In the genomic region with DNA sequence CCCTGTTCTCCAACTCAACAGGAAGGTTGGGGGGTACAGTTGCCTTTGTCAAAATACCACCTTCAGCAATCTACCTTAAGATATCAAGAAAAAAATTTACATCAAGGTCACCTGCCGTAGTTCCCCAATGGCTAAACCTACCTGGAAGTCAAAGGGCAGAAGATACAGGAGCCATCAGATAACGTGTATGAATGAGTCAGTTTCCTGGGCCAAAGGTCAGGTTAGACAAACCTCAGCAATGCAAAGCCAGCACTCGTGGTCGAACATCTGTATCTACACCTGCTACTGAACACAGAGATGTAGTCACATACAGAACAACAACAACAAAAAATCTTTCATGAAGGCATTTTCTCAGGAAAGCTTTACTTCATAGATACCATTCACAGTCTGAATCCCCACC, we compare ENCODE assay signal across 25 mouse cellular contexts.
"Had no signal": no experiment of that assay in that cellular context is flagged by ENCODE, and none has a peak within 500 bp of the region (broad histone marks: within the 10 kb centered on the region; RNA-seq: fewer than 3 reads in every experiment).

No protein-coding gene starts in this region.

- H3K36me3 ChIP-seq: heart, embryonic 13.5 days; heart, embryonic 15.5 days; hindbrain, embryonic 13.5 days; hindbrain, embryonic 15.5 days; limb, embryonic 13.5 days; limb, embryonic 15.5 days; liver, embryonic 13.5 days had no signal

- ATAC-seq: forebrain, postnatal 0 days had no signal

- H3K4me1 ChIP-seq: hindbrain, embryonic 13.5 days; hindbrain, embryonic 15.5 days; limb, embryonic 13.5 days; limb, embryonic 15.5 days; liver, embryonic 13.5 days had no signal

- H3K4me3 ChIP-seq: heart, adult 2 months; heart, embryonic 13.5 days; heart, embryonic 15.5 days; hindbrain, embryonic 13.5 days; hindbrain, embryonic 15.5 days; layer of hippocampus, adult 2 months; left cerebral cortex, adult 2 months; limb, embryonic 13.5 days; limb, embryonic 15.5 days; liver, embryonic 13.5 days had no signal

- DNase-seq: forebrain, postnatal 0 days; gastrocnemius, postnatal 14 days; gastrocnemius, postnatal 36 days; heart, adult 11 months; heart, adult 2 months; heart, postnatal 14 days; heart, postnatal 36 days; kidney, adult 18-20 months; kidney, adult 8-10 months; kidney, postnatal 10 days; kidney, postnatal 25 days; kidney, postnatal 4 days; layer of hippocampus, postnatal 36 days; left cerebral cortex, postnatal 4 days; liver, embryonic 13.5 days had no signal

- H3K27ac ChIP-seq: heart, adult 2 months; heart, embryonic 13.5 days; heart, embryonic 15.5 days; hindbrain, embryonic 13.5 days; hindbrain, embryonic 15.5 days; layer of hippocampus, adult 2 months; left cerebral cortex, adult 2 months; limb, embryonic 13.5 days; limb, embryonic 15.5 days; liver, embryonic 13.5 days had no signal

- H3K27me3 ChIP-seq: heart, embryonic 13.5 days; heart, embryonic 15.5 days; hindbrain, embryonic 13.5 days; hindbrain, embryonic 15.5 days; limb, embryonic 13.5 days; limb, embryonic 15.5 days; liver, embryonic 13.5 days had no signal

- H3K9ac ChIP-seq: forebrain, postnatal 0 days; heart, embryonic 13.5 days; heart, embryonic 15.5 days; hindbrain, embryonic 13.5 days; hindbrain, embryonic 15.5 days; limb, embryonic 13.5 days; limb, embryonic 15.5 days; liver, embryonic 13.5 days had no signal

- H3K9me3 ChIP-seq: heart, embryonic 13.5 days; heart, embryonic 15.5 days; hindbrain, embryonic 13.5 days; hindbrain, embryonic 15.5 days; limb, embryonic 13.5 days; limb, embryonic 15.5 days; liver, embryonic 13.5 days had no signal

- H3K4me2 ChIP-seq: heart, embryonic 11.5 days; heart, embryonic 13.5 days; heart, embryonic 15.5 days; hindbrain, embryonic 13.5 days; hindbrain, embryonic 15.5 days; limb, embryonic 13.5 days; limb, embryonic 15.5 days; liver, embryonic 11.5 days; liver, embryonic 13.5 days had no signal
